Mouse (Mus musculus) cerebellum, adult (tissue): ENCODE measurements around the gene Sec14l5.

Experiments used
- ATAC-seq: cut with Nextera tagmentation; 2 replicates; pipeline ENCODE4 v1.9.2; 2017; ENCODE audit warnings: mild to moderate bottlenecking, moderate library complexity, mixed read lengths; ENCODE audit not compliant: insufficient number of reproducible peaks, low FRiP score, low TSS enrichment

Gene Sec14l5

GRCm38 (mm10) chr16:5147037-5147385, at the start of gene Sec14l5:
Sec14l5 (plus strand) TSS chr16:5147109.
- no peak for ATAC-seq

DNA sequence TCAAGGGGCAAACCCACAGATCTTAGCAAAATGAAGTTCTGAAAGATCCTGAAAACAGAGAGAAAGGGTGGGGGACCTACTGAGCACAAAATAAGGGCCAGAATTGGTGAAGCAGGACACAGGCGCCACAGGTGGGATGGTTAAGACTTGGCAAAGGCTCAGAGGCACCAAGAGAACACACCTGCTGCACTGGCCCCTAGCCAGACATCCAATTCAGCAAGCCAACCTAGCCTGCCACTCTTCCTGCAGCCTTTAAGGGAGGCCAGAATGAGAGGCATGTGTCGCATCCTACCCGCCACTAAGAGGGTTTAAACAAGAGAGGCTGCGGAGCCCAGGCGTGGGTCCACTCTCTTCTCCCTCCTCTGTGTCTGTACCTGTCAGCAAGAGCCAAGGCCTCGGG, 45.9 kb upstream of the Sec14l5 start:
- ATAC-seq = peak; percentile 60

- ATAC-seq = no peak
These were observed 37.0 kb upstream of the Sec14l5 start for GRCm38 (mm10) chr16:5109877-5110276.

- ATAC-seq = no peak
These were observed 35.9 kb upstream of the Sec14l5 start for GRCm38 (mm10) chr16:5111021-5111420.

- no peak for ATAC-seq
These were observed 33.8 kb upstream of the Sec14l5 start for GRCm38 (mm10) chr16:5113002-5113550.

- no peak for ATAC-seq
These were observed 33.3 kb upstream of the Sec14l5 start for GRCm38 (mm10) chr16:5113582-5113981.

DNA sequence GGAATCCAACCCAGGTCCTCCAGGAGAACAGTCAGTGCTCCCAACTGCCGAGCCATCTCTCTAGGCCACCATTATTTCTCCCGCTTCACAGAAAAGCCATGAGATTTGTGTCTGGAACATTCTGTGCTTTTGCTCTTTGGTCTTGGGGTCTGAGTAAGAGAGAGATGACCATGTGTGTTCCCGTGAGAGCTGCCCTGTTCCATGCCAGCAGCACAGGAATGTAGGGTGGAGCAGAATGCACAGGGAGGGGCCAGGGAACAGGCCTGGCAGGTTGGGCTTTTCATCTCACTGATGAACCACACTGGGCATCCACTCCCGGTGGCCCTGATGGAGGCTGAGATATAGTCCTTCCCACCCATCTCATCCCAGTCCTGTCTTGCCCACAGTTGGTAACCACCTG, 27.5 kb upstream of the Sec14l5 start:
- ATAC-seq = no peak

GRCm38 (mm10) chr16:5119845-5120244, 27.1 kb upstream of the Sec14l5 start:
- ATAC-seq = no peak

GRCm38 (mm10) chr16:5123476-5123875, 23.4 kb upstream of the Sec14l5 start:
- no peak for ATAC-seq

- no peak for ATAC-seq
These were observed 16.7 kb upstream of the Sec14l5 start for GRCm38 (mm10) chr16:5130196-5130595.

GRCm38 (mm10) chr16:5130766-5131165, 16.1 kb upstream of the Sec14l5 start:
- no peak for ATAC-seq

GRCm38 (mm10) chr16:5131251-5131922, 15.5 kb upstream of the Sec14l5 start:
- ATAC-seq = no peak

GRCm38 (mm10) chr16:5132401-5132801, 14.5 kb upstream of the Sec14l5 start, which contains the start of gene Ppl:
Ppl (minus strand) TSS chr16:5132421.
- peak; percentile 37; the same call in 1 of the 2 replicates for ATAC-seq

DNA sequence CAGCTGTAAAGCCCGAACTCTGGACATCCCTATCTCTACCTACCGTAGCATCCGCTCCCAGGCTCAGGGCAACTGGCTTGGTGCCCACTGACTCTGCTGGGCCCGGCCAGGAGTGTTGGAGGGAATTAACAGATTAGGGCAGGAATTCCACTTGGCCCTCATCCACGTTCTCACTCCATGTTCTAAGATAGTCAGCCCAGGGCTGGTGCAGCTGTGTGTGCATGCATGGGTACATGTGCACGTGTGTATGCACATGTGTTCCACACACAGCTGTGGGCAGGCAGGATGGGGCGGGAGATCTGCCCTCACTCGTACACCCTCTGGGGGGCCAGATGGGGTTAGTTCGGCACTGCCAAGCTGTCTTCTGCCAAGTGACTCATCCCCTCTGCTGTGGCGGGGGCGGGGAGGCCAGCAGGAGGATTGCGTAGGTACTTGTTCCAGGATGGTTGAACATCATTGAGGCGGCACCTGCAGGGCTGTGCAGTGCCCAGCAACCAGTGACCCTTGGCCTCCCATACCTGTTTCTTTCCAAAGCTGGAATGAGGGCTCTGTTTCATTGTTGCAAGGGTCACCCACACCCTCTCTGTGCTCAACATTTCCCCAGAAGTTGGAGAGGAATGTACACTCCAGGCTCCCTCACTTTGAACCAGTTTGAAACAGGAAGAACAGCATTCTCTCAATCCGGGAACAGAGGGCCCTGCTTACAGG, 12.1 kb upstream of the Sec14l5 start:
- peak; percentile 26; the same call in 1 of the 2 replicates for ATAC-seq

GRCm38 (mm10) chr16:5135551-5136261, 11.2 kb upstream of the Sec14l5 start:
- ATAC-seq = no peak

- no peak for ATAC-seq
These were observed 10.4 kb upstream of the Sec14l5 start for GRCm38 (mm10) chr16:5136505-5136904.

DNA sequence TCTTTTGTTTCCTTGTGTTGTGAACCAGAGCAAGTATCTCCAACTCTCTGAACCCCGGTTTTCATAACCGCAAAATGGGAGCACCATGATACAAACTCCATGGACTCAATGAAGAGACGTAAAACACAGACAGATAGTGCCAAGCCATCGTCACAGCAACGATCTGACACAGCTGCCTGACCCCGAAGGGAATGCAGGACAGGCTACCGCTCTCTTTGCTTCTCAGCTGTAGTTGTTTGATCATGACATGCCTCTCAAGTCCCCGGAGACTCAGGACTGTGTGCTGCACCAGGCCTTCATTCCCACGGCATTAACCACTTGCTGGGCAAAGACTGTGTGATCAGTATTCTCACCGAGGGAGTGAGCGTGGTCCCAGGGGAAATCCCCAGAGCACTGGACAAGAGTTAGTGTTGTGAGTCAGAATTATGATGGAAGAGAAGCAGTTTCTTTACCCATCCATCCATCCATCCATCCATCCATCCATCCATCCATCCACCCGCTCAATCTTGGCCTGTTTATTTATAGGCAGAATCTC, 9.8 kb upstream of the Sec14l5 start:
- ATAC-seq = no peak

GRCm38 (mm10) chr16:5139741-5140140, 7.2 kb upstream of the Sec14l5 start:
- no peak for ATAC-seq

DNA sequence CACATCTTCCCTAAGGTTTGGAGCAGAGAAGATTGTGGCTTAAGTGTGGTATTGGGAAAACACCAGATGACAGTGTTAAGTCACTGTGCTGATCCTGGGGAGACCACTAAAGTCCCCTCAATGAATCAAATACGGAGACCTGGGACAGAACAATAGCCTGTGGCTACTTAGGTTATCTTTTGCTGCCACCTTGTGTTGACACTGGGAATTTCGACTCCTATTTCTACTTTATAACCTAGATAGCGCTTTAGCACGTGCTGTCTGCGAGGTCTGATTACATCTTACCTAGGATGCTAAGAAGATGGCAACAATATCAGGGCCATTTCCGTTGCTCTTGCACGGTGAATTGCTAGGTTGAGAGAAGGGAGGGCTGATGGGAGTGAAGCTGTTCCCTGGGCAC, 1.3 kb upstream of the Sec14l5 start:
- ATAC-seq = peak; percentile 64; the same call in 1 of the 2 replicates

- peak; percentile 73 for ATAC-seq
These were observed 407 bp upstream of the Sec14l5 start for GRCm38 (mm10) chr16:5146367-5147036.
